Mouse (Mus musculus) midbrain, embryonic 13.5 days (tissue): ENCODE measurements at regions not wholly inside any gene's neighbourhood (a gene's known extent, or its start where the extent isn't known, plus 50 kb on each side); places are given as distances from the start of the nearest gene placed in this dataset.

Experiments
- ATAC-seq: fragments of 200-750 bp; cut with Nextera tagmentation; 2 replicates; pipeline ENCODE4 v1.8.0; 2017; ENCODE audit warnings: mild to moderate bottlenecking, moderate TSS enrichment, moderate library complexity
- H3K27ac ChIP-seq: fragments of 300-500 bp; sonication (generic); 2 replicates; pipeline ENCODE4 v1.5.1; 2015; ENCODE audit warnings: inconsistent platforms, mild to moderate bottlenecking, moderate library complexity
- H3K27me3 ChIP-seq: fragments of 300-500 bp; sonication (generic); 2 replicates; pipeline ENCODE4 v1.6.1; 2015; ENCODE audit warnings: mild to moderate bottlenecking, inconsistent platforms
- H3K36me3 ChIP-seq: fragments of 300-500 bp; sonication (generic); 2 replicates; pipeline ENCODE4 v1.6.1; 2015; ENCODE audit warnings: mild to moderate bottlenecking, inconsistent platforms
- H3K4me1 ChIP-seq: fragments of 300-500 bp; sonication (generic); replicated peaks from 2 replicates; pipeline ENCODE4 v1.6.1; 2015; ENCODE audit warnings: inconsistent platforms
- H3K4me2 ChIP-seq: fragments of 300-500 bp; sonication (generic); replicated peaks from 2 replicates; pipeline ENCODE4 v1.6.1; 2015; ENCODE audit warnings: moderate library complexity, mild to moderate bottlenecking, inconsistent platforms
- H3K4me3 ChIP-seq: fragments of 300-500 bp; sonication (generic); replicated peaks from 2 replicates; pipeline ENCODE4 v1.5.1; 2015; ENCODE audit warnings: mild to moderate bottlenecking, inconsistent platforms
- H3K9ac ChIP-seq: fragments of 300-500 bp; sonication (generic); replicated peaks from 2 replicates; pipeline ENCODE4 v1.6.1; 2015; ENCODE audit warnings: mild to moderate bottlenecking, inconsistent platforms
- H3K9me3 ChIP-seq: fragments of 300-500 bp; sonication (generic); 2 replicates; pipeline ENCODE4 v1.6.1; 2016; ENCODE audit warnings: mild to moderate bottlenecking, inconsistent platforms
- WGBS: fragments of 180-500 bp; shearing (Covaris S2); methylation state at CpG from one replicate; pipeline ENCODE4 v1.1.7; 2015; 5-methylcytosine and 5-hydroxymethylcytosine counted together

DNA sequence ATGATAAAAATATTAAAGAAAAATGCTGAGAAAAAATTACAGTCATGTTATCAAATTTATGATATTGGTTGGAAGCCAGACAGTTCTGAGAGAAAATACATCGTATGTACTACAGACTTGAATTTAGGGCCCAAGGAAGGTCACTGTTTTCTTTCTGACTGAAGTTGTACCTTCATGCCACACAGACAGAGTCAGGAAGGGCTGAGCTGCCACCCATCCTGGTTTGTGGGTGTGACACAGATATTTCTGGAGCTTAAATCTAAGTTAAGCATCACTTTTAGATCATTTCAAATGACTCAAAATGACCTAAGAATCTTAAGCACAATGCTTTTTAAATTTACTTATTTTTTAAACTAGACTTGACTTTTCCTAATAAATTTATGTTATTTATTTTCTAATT, 331.8 kb downstream of the Gja1 start:
- peaks cover 9% of the 10 kb centered on the region for H3K4me1 ChIP-seq
- H3K4me2 ChIP-seq = no peak overlapping the region
- H3K9me3 ChIP-seq = no peaks in the 10 kb centered on the region
- no peak overlapping the region for H3K27ac ChIP-seq
- H3K4me3 ChIP-seq = no peak overlapping the region
- no peaks in the 10 kb centered on the region for H3K36me3 ChIP-seq
- no peak for ATAC-seq
- no peaks in the 10 kb centered on the region for H3K27me3 ChIP-seq
- H3K9ac ChIP-seq = no peak overlapping the region
- WGBS = 88% methylated on average over 1 of the region's 1 CpGs

DNA sequence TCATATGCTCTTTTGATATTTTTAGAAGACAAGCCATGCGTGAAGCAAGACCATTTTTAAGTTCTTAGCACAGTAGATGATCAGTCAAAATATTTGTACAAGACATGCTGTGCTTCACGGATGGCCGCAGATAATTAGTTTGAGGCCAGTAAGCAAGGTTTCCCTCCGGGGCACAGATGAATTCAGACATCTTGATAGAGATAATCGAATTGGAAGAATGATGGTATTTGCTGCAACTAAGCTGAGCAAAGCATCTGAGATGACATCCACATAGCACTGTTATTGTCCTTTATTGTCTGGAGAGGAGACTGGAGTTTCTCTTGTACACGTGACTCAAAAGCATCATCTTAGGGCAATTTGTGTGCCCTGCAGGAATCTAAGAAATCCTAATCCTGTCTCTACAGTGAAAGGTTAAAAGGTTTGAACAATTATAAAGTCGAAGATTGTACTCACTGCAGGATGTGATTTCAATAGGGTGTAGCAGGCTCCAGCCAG, 335.5 kb downstream of the Gja1 start:
- Histone ChIP-seq H3K9ac (no peak overlapping the region), H3K4me2 (no peak overlapping the region), H3K27ac (no peak overlapping the region), H3K9me3 (no peaks in the 10 kb centered on the region), H3K27me3 (no peaks in the 10 kb centered on the region), H3K4me3 (no peak overlapping the region), H3K36me3 (no peaks in the 10 kb centered on the region), H3K4me1 (peaks cover 9% of the 10 kb centered on the region)
- 0 out of 2 replicates have a peak, but pooled peaks have one; percentile 30 for ATAC-seq
- 25% methylated on average over 7 of the region's 7 CpGs for WGBS

DNA sequence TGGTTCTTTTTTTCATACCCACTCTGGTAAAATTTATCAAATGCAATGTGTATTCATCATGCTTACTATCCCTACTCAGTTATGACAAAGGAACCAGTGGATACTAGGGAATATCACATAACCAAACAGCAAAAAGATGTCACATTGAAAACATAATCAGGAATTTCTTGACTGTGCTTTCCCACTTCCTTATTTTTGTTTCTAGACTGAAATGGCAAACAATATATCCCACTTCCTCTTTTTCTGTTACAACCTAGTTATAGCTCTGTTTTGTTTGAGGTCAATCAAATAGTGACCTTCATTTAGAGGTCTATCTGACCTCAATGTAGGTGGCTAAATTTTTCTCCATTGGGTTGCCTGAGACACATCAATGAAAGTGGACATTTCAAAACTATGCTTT, 359.9 kb downstream of the Gja1 start:
- Histone ChIP-seq H3K4me1 (no peaks in the 10 kb centered on the region), H3K4me3 (no peak overlapping the region), H3K27me3 (no peaks in the 10 kb centered on the region), H3K9me3 (no peaks in the 10 kb centered on the region), H3K4me2 (no peak overlapping the region), H3K27ac (no peak overlapping the region), H3K9ac (no peak overlapping the region), H3K36me3 (no peaks in the 10 kb centered on the region)
- no peak for ATAC-seq

DNA sequence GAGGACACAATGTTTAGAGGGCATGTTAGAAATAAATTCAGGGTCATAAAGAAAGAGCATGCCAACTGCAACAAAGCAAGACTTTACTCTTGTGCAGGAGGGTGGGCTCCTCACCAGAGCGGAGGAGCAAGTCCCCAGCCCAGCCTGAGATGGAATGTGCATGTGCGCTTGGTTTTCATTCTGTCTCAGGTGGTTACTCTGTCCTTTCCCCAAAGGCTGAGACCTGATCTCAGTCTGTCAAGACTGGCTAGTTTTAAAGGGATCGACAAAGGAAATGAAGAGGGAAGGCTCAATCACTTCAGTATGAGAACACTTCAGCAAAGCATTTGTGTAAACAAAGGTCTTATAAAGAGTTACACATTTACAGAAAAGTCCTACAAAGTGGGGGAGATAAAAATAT, 362.5 kb downstream of the Gja1 start:
- ATAC-seq = no peak
- Histone ChIP-seq H3K9ac (no peak overlapping the region), H3K27ac (no peak overlapping the region), H3K9me3 (no peaks in the 10 kb centered on the region), H3K4me1 (no peaks in the 10 kb centered on the region), H3K4me2 (no peak overlapping the region), H3K27me3 (no peaks in the 10 kb centered on the region), H3K4me3 (no peak overlapping the region), H3K36me3 (no peaks in the 10 kb centered on the region)
- WGBS = 85% methylated on average over 3 of the region's 3 CpGs

DNA sequence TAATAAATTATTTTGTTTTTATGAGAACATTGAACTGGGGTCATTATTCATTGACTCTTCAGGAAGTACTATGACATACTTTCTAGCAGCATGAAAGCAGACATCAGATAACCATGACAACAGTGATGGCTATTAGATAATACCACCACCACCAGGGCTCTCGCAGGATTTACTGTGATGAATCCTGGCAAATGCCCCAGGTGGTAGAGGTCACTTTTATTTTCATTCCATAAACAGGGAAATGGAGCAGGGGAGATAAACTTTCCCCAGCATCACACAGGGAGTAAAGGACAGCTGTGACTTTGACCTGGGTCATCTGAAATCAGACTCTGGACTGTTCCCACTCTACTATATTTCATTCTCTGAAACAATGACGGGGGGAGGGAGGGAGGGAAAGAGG, 375.0 kb downstream of the Gja1 start:
- Histone ChIP-seq H3K4me2 (no peak overlapping the region), H3K36me3 (no peaks in the 10 kb centered on the region), H3K4me3 (no peak overlapping the region), H3K9ac (no peak overlapping the region), H3K27ac (no peak overlapping the region), H3K9me3 (no peaks in the 10 kb centered on the region), H3K4me1 (0 out of 2 replicates have a peak, but pooled peaks cover 3% of the 10 kb centered on the region), H3K27me3 (no peaks in the 10 kb centered on the region)
- 38% methylated on average over 2 of the region's 2 CpGs for WGBS
- ATAC-seq = no peak

DNA sequence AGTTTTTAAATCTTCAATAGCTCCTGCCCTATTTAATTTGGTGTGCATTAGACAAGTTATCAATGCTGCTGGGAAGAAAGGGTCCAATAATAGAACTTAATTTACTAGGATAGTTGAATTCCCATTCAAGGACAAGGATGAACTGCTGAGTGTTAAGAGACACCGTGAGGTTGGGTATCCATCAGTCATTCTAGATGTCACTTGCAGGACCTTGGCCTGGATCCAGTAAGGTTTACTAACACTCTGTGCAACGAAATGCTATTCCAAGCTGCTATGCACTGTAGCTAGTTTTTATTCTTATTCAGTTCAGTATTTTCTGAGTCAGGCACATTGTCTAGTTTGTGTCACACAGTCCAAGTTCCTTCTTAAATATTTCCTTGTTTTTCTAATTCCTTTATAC, 376.4 kb downstream of the Gja1 start:
- H3K27me3 ChIP-seq = no peaks in the 10 kb centered on the region
- no peak overlapping the region for H3K4me2 ChIP-seq
- no peak for ATAC-seq
- WGBS = 86% methylated on average over 2 of the region's 2 CpGs
- H3K9ac ChIP-seq = no peak overlapping the region
- no peak overlapping the region for H3K4me3 ChIP-seq
- H3K9me3 ChIP-seq = no peaks in the 10 kb centered on the region
- 0 out of 2 replicates have a peak, but pooled peaks cover 3% of the 10 kb centered on the region for H3K4me1 ChIP-seq
- no peaks in the 10 kb centered on the region for H3K36me3 ChIP-seq
- H3K27ac ChIP-seq = no peak overlapping the region

DNA sequence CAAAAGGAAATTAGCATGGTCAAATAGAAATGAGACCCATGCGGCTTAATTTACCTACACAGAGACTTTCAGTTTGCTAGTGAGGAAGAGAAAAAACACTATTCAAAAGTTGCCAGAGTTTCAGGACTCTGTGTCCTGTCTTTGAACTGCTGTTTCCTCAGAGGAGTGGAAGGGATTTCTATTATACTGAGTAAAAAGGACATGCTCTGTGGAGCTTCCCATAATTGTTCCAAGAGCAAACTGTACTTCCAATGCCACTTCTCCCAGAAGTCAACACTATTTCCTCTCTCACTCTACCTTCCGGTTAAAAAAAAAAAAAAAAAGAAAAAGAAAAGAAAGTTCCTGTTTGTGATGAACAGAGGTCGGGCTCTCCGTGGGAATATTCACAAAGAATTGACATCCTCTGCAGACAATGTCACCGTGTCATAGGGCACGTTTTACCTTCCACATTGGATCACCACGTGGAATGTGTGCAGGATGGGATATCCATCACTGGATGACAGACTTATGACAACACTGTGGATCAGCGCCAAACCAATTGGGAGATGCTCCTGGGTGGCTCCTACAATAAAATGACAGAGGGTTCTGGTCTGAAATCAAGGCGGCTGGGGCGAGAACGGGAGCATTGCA, 377.5 kb downstream of the Gja1 start:
- 86% methylated on average over 11 of the region's 11 CpGs for WGBS
- no peak overlapping the region for H3K27ac ChIP-seq
- 0 out of 2 replicates have a peak, but pooled peaks cover 3% of the 10 kb centered on the region for H3K4me1 ChIP-seq
- H3K36me3 ChIP-seq = no peaks in the 10 kb centered on the region
- ATAC-seq = no peak
- no peak overlapping the region for H3K9ac ChIP-seq
- H3K4me2 ChIP-seq = no peak overlapping the region
- H3K27me3 ChIP-seq = no peaks in the 10 kb centered on the region
- H3K9me3 ChIP-seq = no peaks in the 10 kb centered on the region
- no peak overlapping the region for H3K4me3 ChIP-seq

DNA sequence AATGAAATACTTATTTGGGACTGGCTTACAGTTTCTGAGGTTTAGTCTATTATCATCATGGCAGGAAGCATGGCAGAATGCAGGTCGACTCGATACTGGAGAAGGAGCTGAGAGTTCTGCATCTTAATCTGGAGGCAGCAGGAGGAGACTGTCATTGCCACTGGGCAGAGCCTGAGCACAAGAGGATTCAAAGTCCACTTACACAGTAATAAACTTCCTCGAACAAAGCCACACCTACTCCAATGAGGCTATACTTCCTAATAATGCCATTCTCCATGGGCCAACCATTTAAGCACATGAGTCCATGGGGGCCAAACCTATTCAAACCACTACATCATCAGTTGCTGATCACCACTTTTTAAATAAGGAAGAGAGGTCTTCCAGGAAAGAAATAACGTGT, 393.5 kb downstream of the Gja1 start:
- no peak overlapping the region for H3K4me3 ChIP-seq
- no peaks in the 10 kb centered on the region for H3K27me3 ChIP-seq
- H3K27ac ChIP-seq = no peak overlapping the region
- H3K9ac ChIP-seq = no peak overlapping the region
- no peak overlapping the region for H3K4me2 ChIP-seq
- no peaks in the 10 kb centered on the region for H3K4me1 ChIP-seq
- no peak for ATAC-seq
- H3K9me3 ChIP-seq = no peaks in the 10 kb centered on the region
- WGBS = 88% methylated on average over 4 of the region's 4 CpGs
- no peaks in the 10 kb centered on the region for H3K36me3 ChIP-seq

DNA sequence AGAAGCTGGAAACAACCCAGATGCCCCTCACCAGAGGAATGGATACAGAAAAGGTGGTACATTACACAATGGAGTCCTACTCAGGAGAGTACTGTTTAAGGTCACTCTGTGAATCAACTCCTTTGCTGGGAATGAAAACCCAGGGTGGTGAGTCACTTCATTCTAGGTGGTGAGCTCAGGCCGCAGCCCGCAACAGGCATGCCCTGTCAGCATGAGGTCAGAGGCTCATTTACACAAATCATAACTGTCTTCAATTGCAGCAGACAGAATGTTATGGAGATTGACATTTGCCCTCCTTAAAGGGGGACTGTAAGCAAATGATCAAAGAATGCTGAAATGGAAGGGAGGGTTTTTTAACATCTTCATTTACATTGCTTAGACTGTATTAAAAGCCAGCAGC, 405.1 kb downstream of the Gja1 start:
- Histone ChIP-seq H3K27ac (no peak overlapping the region), H3K27me3 (no peaks in the 10 kb centered on the region), H3K36me3 (no peaks in the 10 kb centered on the region), H3K4me3 (no peak overlapping the region), H3K4me2 (no peak overlapping the region), H3K4me1 (no peaks in the 10 kb centered on the region), H3K9ac (no peak overlapping the region), H3K9me3 (no peaks in the 10 kb centered on the region)
- no peak for ATAC-seq
- 83% methylated on average over 2 of the region's 2 CpGs for WGBS

DNA sequence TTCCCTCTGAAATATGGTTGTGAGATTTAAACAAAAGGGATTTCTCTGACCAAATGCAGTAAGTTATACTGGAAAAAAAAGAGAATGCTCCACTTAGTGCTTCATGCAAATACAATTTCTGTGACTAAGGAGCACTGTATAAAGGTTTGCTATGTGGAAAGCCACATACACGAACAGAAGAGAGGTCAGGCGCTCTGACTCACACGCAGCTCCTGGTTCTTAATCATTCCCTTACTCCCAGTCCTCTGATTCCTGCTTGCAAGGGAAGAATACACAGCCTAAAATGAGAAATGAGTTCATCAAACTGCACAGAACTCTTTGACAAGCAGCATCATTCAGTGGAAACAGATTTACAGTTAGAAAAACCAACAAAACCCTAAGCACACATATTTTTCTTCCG, 406.8 kb downstream of the Gja1 start:
- no peak overlapping the region for H3K4me2 ChIP-seq
- no peaks in the 10 kb centered on the region for H3K27me3 ChIP-seq
- no peak for ATAC-seq
- WGBS = 87% methylated on average over 4 of the region's 4 CpGs
- no peaks in the 10 kb centered on the region for H3K9me3 ChIP-seq
- H3K36me3 ChIP-seq = no peaks in the 10 kb centered on the region
- no peak overlapping the region for H3K4me3 ChIP-seq
- no peak overlapping the region for H3K27ac ChIP-seq
- no peaks in the 10 kb centered on the region for H3K4me1 ChIP-seq
- no peak overlapping the region for H3K9ac ChIP-seq

DNA sequence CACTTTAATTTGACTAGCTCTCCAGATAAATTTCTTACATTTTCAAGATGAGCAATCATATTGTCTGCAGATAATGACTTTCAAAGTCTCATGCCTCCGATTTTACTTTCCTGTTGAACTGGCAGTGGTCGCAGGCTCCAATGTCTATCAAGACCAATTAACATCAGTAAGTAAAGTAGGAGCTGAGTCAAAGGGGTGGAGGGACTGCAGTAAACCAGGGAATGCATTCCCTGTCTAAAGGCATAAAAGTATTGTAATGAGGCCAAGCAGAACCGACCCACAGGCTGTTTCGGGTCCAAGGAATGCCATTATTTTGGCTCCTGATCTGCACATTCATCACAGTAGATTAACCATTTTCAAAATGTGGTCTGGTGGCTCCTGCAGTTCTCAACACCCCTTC, 411.0 kb downstream of the Gja1 start:
- no peaks in the 10 kb centered on the region for H3K36me3 ChIP-seq
- H3K4me1 ChIP-seq = no peaks in the 10 kb centered on the region
- no peak overlapping the region for H3K4me2 ChIP-seq
- no peaks in the 10 kb centered on the region for H3K27me3 ChIP-seq
- H3K27ac ChIP-seq = no peak overlapping the region
- no peak overlapping the region for H3K4me3 ChIP-seq
- ATAC-seq = no peak
- no peaks in the 10 kb centered on the region for H3K9me3 ChIP-seq
- WGBS = 68% methylated on average over 4 of the region's 4 CpGs
- no peak overlapping the region for H3K9ac ChIP-seq

DNA sequence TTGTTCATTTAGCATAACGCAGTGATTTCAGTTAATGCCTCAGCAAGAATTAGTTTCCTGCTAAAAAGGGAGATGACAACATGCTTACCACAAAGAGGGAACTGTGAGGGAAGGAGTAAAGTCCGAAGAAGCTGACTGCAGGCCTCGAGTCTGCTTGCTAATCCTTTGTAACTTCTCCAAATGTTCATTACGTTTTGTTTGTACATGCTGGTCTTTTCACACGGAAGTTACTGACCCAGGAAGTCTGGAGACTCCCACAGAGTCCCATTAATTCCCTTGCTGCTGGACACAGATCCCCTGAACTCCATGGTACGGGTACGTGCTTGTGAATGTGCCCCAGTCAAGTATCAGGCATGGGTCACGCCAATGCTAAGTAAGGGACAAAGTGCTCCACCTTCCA, 415.9 kb downstream of the Gja1 start:
- Histone ChIP-seq H3K9ac (no peak overlapping the region), H3K4me1 (no peaks in the 10 kb centered on the region), H3K4me3 (no peak overlapping the region), H3K27ac (no peak overlapping the region), H3K9me3 (no peaks in the 10 kb centered on the region), H3K4me2 (no peak overlapping the region), H3K27me3 (no peaks in the 10 kb centered on the region), H3K36me3 (no peaks in the 10 kb centered on the region)
- ATAC-seq = no peak
- 28% methylated on average over 8 of the region's 8 CpGs for WGBS

DNA sequence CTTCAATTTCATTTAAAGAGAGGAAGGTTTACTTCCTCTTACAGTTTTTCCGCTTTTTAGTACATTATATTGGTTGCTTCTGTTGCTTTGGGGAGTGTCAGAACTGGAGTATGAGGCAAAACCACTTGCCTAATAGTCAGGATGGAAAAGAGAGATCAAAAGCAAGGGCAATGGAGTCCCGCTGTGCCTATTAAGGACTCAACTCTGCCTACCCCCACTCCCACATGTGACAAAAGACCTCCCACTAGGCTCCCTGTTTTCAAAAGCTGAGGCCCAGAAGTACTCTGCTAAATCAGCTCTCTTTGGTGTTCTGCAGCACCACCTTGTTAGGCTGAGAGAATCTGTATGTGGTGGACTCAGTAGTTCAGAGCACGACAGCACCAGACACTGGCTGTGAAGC, 418.3 kb downstream of the Gja1 start:
- H3K9ac ChIP-seq = no peak overlapping the region
- no peaks in the 10 kb centered on the region for H3K4me1 ChIP-seq
- no peaks in the 10 kb centered on the region for H3K27me3 ChIP-seq
- no peaks in the 10 kb centered on the region for H3K36me3 ChIP-seq
- no peak overlapping the region for H3K27ac ChIP-seq
- no peak overlapping the region for H3K4me3 ChIP-seq
- 26% methylated on average over 3 of the region's 3 CpGs for WGBS
- peak; percentile 66; the same call in 1 of the 2 replicates for ATAC-seq
- H3K4me2 ChIP-seq = no peak overlapping the region
- H3K9me3 ChIP-seq = no peaks in the 10 kb centered on the region
